Mouse (Mus musculus) kidney, embryonic 16.5 days (tissue): ENCODE results near the gene Samsn1. TPM values are rescaled to one million over a fixed set of nuclear protein-coding genes. Genes with fewer than 3 reads are reported as not detected.

Experiments
- ATAC-seq: fragments of 200-750 bp; cut with Nextera tagmentation; 2 replicates; pipeline ENCODE4 v1.8.0; 2017; ENCODE audit warnings: moderate TSS enrichment; ENCODE audit not compliant: low FRiP score, low TSS enrichment
- H3K27ac ChIP-seq: fragments of 300-500 bp; sonication (generic); 2 replicates; pipeline ENCODE4 v1.5.1; 2014; ENCODE audit warnings: low read length
- H3K27me3 ChIP-seq: fragments of 300-500 bp; sonication (generic); 2 replicates; pipeline ENCODE4 v1.6.1; 2014; ENCODE audit warnings: low read length, control low read depth, mixed read lengths; ENCODE audit not compliant: insufficient read depth
- H3K36me3 ChIP-seq: fragments of 300-500 bp; sonication (generic); 2 replicates; pipeline ENCODE4 v1.6.1; 2014; ENCODE audit warnings: low read length, control low read depth, mixed read lengths; ENCODE audit not compliant: insufficient read depth
- H3K4me1 ChIP-seq: fragments of 300-500 bp; sonication (generic); 2 replicates; pipeline ENCODE4 v1.6.1; 2014; ENCODE audit warnings: low read length, control low read depth, mixed read lengths; ENCODE audit not compliant: insufficient read depth
- H3K4me2 ChIP-seq: fragments of 300-500 bp; sonication (generic); replicated peaks from 2 replicates; pipeline ENCODE4 v1.6.1; 2014; ENCODE audit warnings: low read depth, low read length
- H3K4me3 ChIP-seq: fragments of 300-500 bp; sonication (generic); 2 replicates; pipeline ENCODE4 v1.5.1; 2014; ENCODE audit warnings: mild to moderate bottlenecking, low read length
- H3K9ac ChIP-seq: fragments of 300-500 bp; sonication (generic); replicated peaks from 2 replicates; pipeline ENCODE4 v1.6.1; 2014; ENCODE audit warnings: low read length
- H3K9me3 ChIP-seq: fragments of 300-500 bp; sonication (generic); 2 replicates; pipeline ENCODE4 v1.6.1; 2016; ENCODE audit warnings: low read length, control low read depth
- WGBS: fragments of 180-500 bp; shearing (Covaris S2); extraction: QIAGEN DNeasy Blood & Tissue Kit; methylation state at CpG from one replicate; pipeline ENCODE4 v1.1.7; 2014; 5-methylcytosine and 5-hydroxymethylcytosine counted together
- polyA plus RNA-seq: library from polyadenylated mRNA; unstranded; fragments of >200 nt; fragmentation: Nextera tagmentation; extraction: Ambion mirVana; gene quantifications from 2 replicates; pipeline ENCODE4 v1.2.1, GENCODE M21; 2015

Gene Samsn1
- polyA plus RNA-seq, 1 experiment from 2014 or later = 2.9 TPM

DNA sequence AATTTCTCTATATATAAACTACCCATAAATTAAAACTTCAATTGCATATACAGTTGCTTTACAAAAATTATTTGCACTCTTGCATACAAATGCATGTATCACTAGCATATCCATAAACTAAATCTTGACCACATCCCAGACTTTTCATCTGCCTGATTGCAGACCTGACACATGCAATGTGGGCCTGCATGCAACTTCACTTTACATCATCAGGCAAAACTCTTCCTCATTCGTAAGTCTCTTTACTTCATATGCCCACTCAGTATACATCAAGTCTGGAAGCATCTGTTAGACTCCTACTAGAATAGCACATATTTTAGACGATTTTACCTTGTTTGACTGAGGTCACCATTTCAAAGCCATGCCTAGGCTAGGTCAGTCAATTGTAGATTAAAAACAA lies 157.4 kb downstream of the Samsn1 start:
- Histone ChIP-seq H3K9me3 (no peaks in the 10 kb centered on the region), H3K36me3 (no peaks in the 10 kb centered on the region), H3K27ac (no peak overlapping the region), H3K4me3 (no peak overlapping the region), H3K4me2 (no peak overlapping the region), H3K4me1 (no peaks in the 10 kb centered on the region), H3K9ac (no peak overlapping the region), H3K27me3 (no peaks in the 10 kb centered on the region)
- 67% methylated on average over 2 of the region's 2 CpGs for WGBS
- no peak for ATAC-seq

DNA sequence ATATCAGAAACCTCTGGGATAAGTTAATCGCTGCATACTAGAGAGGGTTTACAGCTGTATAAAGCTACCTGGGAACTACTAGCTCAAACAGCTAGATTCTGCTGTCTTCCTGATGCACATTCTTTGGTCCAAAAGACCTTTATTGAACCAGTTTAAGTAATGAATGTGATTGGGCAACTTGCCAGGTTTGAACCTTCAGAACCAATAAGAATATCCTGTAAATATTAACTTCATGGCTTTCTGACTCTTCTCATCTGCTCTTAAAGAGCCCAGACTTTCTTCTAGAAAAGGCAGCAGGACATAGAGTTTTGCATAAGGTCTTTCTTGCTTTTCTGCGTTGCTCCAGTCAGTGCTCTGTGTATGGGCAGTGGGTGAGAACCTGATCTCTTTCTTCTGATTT lies 165.7 kb downstream of the Samsn1 start:
- Histone ChIP-seq H3K27me3 (no peaks in the 10 kb centered on the region), H3K9ac (no peak overlapping the region), H3K9me3 (no peaks in the 10 kb centered on the region), H3K36me3 (no peaks in the 10 kb centered on the region), H3K4me1 (peaks cover 8% of the 10 kb centered on the region; the same call in 1 of the 2 replicates), H3K27ac (no peak overlapping the region), H3K4me2 (no peak overlapping the region), H3K4me3 (no peak overlapping the region)
- WGBS = 77% methylated on average over 2 of the region's 2 CpGs
- no peak for ATAC-seq

DNA sequence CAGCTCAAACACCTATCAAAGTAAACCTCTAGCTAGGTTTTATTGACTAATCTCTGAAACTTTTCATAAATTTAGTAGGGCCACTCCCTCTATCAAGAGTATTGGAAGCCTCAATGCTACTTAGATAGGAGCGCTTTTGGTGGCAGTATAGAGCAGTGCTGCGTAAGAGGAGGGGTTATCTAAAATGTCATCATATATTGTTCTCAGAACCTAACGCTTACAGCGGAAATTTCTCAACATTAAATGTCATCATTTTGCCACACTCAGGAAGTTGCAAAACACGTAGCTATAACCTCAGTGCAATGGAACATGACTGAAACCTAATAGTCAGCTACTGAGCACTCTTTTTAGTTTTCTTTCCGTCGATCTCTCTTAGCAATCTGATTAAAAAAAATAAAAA lies 166.7 kb downstream of the Samsn1 start:
- ATAC-seq = no peak
- WGBS = 53% methylated on average over 7 of the region's 7 CpGs
- Histone ChIP-seq H3K4me3 (no peak overlapping the region), H3K9me3 (no peaks in the 10 kb centered on the region), H3K27me3 (no peaks in the 10 kb centered on the region), H3K9ac (no peak overlapping the region), H3K4me2 (no peak overlapping the region), H3K36me3 (no peaks in the 10 kb centered on the region), H3K4me1 (peaks cover 8% of the 10 kb centered on the region; the same call in 1 of the 2 replicates), H3K27ac (no peak overlapping the region)

DNA sequence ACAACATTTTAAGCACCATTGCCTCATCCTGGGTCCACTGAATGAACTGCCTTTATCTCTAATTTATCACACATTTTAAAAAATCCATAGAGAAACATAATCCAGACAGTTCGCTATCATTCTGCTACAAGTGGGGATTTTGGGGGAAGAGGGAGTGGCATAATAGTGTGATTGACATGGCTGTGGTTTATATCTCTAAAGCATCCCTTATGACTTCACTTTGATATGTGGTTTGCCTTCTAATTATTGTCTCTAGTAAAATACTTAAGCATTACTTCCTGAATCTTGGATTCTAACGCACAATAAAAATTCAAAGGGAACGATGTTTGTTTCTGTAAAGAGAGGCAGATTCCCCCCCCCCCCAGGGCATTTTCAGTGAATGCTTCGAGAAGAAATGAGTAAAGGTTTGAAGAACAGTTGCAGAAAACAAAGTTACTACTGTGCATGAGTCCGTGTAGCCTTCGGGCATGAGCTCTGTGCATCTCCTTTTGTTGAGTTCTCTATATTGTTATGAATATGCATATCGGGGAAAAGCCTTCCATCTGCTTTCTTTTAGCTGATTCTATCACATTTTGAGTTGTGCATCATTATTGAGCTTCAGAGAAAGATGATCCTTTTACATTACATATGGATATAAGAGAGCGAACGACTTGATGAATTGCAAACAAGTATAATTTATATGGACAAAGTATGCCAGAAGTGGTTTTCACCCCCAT lies 168.4 kb downstream of the Samsn1 start:
- Histone ChIP-seq H3K9me3 (no peaks in the 10 kb centered on the region), H3K4me1 (peaks cover 8% of the 10 kb centered on the region; the same call in 1 of the 2 replicates), H3K36me3 (no peaks in the 10 kb centered on the region), H3K4me2 (no peak overlapping the region), H3K9ac (no peak overlapping the region), H3K27ac (no peak overlapping the region), H3K4me3 (no peak overlapping the region), H3K27me3 (no peaks in the 10 kb centered on the region)
- ATAC-seq = no peak
- 89% methylated on average over 9 of the region's 9 CpGs for WGBS

DNA sequence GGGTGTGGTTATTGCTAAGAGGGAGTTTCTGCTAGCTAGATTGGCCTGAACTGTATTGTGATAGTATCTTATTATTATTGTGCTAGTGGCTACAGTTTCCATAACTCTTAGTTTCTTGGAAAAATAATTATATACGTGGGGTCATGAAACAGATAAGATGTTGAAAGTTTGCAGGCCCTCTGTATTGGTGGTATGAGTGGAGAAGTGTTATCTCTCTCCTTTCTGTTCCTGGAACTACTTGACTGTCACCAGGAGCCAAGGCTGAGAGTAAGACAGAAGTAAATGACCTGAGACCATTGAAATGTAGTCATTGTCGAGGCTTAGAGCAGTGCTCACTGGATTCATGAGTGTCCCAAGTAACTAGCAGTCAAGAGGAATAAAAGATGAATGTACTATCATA lies 169.6 kb downstream of the Samsn1 start:
- Histone ChIP-seq H3K27ac (no peak overlapping the region), H3K4me2 (no peak overlapping the region), H3K4me3 (no peak overlapping the region), H3K27me3 (no peaks in the 10 kb centered on the region), H3K4me1 (peaks cover 8% of the 10 kb centered on the region; the same call in 1 of the 2 replicates), H3K9ac (no peak overlapping the region), H3K36me3 (no peaks in the 10 kb centered on the region), H3K9me3 (no peaks in the 10 kb centered on the region)
- ATAC-seq = no peak
- 61% methylated on average over 2 of the region's 2 CpGs for WGBS

DNA sequence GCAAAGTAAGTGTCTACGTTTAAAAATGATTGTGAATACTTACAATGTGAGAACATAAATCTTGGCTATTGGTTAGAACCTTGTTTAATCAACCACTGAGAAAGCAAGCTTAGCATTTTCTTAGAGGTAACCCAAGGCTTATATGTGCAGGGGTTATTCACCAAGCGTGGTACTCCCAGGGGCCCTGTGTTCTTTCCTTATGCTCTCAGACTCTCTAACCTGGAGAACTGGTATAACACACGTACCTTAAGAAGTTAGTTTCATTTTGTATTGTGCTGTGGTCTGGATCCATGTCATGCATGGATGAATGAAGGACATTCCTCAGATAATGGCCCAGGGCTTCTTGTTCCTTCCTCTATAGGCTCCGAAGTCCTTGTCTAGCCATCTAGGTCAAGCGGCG lies 173.0 kb downstream of the Samsn1 start:
- WGBS = 71% methylated on average over 6 of the region's 6 CpGs
- ATAC-seq = peak; percentile 73; the same call in 1 of the 2 replicates

DNA sequence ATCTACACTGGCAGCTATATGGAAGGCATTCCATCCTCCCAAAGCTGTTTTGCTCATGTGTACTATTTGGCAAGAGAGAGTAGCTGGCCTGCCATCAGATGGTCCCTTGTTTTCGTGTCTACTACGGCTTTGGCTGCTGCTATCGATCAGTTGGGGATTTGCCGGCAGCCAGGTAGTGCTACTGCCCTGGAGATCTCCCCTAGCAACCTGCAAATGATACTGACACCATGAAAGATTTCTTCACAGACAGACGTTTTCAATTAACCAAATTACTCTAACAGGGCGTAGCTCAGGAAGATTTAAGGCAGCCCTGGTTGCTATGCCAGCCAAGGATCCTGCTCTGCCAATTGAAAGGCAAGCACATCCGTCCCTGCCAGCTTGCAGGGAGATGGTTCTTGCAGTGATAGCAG lies 178.4 kb downstream of the Samsn1 start:
- Histone ChIP-seq H3K9me3 (no peaks in the 10 kb centered on the region), H3K36me3 (no peaks in the 10 kb centered on the region), H3K9ac (no peak overlapping the region), H3K4me3 (no peak overlapping the region), H3K27me3 (no peaks in the 10 kb centered on the region), H3K4me2 (no peak overlapping the region), H3K4me1 (no peaks in the 10 kb centered on the region), H3K27ac (no peak overlapping the region)
- 69% methylated on average over 7 of the region's 7 CpGs for WGBS
- no peak for ATAC-seq

More for the DNA sequence above, 173.0 kb downstream of the Samsn1 start:
- no peaks in the 10 kb centered on the region for H3K4me1 ChIP-seq
- H3K36me3 ChIP-seq = no peaks in the 10 kb centered on the region
- peak overlapping the region; percentile 35 for H3K27ac ChIP-seq
- no peaks in the 10 kb centered on the region for H3K9me3 ChIP-seq
- no peak overlapping the region for H3K9ac ChIP-seq
- no peak overlapping the region for H3K4me2 ChIP-seq
- H3K4me3 ChIP-seq = no peak overlapping the region
- H3K27me3 ChIP-seq = no peaks in the 10 kb centered on the region

DNA sequence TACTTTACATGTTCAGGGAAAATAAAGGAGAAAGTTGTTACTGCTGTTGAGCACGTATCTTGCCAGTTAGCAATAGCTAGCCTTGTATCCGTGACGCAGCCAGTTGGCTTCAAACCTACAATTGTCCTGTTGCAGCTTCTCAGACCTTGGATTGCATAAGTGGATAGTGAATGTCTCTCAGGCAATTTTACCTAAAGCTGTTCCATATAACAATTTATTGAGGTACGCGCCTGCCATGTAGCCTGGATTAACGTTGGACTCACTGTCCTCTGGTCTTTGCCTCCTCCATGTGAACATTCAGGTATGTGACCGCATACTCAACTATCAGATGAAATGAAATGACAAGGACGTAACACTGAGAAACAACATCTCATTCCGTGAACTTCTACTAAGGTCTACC lies 179.1 kb downstream of the Samsn1 start:
- Histone ChIP-seq H3K27ac (no peak overlapping the region), H3K27me3 (no peaks in the 10 kb centered on the region), H3K4me1 (no peaks in the 10 kb centered on the region), H3K4me3 (no peak overlapping the region), H3K9me3 (no peaks in the 10 kb centered on the region), H3K4me2 (no peak overlapping the region), H3K36me3 (no peaks in the 10 kb centered on the region), H3K9ac (no peak overlapping the region)
- WGBS = 96% methylated on average over 9 of the region's 9 CpGs
- ATAC-seq = no peak

DNA sequence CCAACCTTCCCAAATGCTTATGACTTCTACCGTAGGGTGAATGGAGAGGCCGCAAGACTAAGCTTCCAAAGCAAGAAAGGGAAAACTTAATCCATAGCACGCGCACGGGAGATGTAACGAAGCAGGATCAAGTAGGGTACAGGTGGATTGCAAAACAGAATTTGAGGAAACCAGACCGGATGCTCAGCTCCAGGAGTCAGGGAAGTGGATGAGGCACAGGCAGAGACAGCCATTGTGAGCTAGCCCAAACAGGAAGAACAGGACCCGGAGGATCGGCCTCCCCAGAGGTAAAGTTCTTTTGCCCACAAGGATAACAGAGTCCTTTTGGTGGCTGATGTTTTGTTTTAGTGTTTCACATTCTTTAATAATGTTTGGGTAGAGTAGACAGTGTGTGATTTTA lies 179.5 kb downstream of the Samsn1 start:
- H3K4me2 ChIP-seq = no peak overlapping the region
- H3K27ac ChIP-seq = no peak overlapping the region
- no peaks in the 10 kb centered on the region for H3K27me3 ChIP-seq
- WGBS = 83% methylated on average over 9 of the region's 9 CpGs
- no peak for ATAC-seq
- no peak overlapping the region for H3K9ac ChIP-seq
- H3K9me3 ChIP-seq = no peaks in the 10 kb centered on the region
- no peaks in the 10 kb centered on the region for H3K36me3 ChIP-seq
- no peak overlapping the region for H3K4me3 ChIP-seq
- H3K4me1 ChIP-seq = no peaks in the 10 kb centered on the region

DNA sequence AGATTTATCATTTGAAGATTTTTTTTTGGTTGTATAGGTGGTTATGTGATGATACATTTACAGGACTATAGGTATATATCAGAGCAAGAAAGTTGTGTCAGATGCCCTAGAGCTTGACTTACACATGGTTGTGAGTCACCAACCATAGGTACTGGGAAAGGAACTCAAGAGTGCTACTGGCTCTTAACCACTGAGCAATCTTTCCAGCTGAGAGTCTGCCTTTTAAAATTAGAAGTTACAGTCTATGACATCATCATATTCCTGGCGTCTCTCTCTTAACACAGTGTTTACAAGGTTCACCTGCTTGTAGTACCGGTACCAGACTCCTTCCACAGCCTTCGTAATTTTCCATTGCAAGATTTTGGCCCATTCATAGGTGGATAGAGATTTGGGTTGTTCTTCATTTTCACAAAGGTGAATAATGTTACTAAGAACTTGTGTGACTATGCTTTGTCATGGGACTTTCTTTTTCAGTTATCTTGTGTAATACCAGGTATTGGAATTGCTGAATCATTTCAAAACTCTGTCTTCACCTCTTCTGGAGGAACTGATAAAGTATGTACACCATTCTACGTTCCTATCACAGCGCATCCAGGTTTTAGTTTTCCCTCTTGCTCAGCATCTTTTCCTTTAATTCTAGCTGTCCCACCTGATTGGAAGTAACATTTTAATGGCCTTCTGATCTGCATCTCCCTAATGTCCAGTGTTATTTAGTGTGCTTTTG lies 184.2 kb downstream of the Samsn1 start:
- H3K4me1 ChIP-seq = no peaks in the 10 kb centered on the region
- 91% methylated on average over 5 of the region's 5 CpGs for WGBS
- no peak overlapping the region for H3K9ac ChIP-seq
- no peak overlapping the region for H3K4me3 ChIP-seq
- H3K4me2 ChIP-seq = no peak overlapping the region
- H3K27me3 ChIP-seq = no peaks in the 10 kb centered on the region
- no peaks in the 10 kb centered on the region for H3K36me3 ChIP-seq
- H3K9me3 ChIP-seq = no peaks in the 10 kb centered on the region
- H3K27ac ChIP-seq = no peak overlapping the region
- no peak for ATAC-seq
